Mouse (Mus musculus) embryonic facial prominence, embryonic 15.5 days (tissue): Measurements from ENCODE around the gene Shoc2. TPM values are rescaled to one million over a fixed set of nuclear protein-coding genes. Genes with fewer than 3 reads are reported as not detected.

Experiments
- ATAC-seq: fragments of 200-750 bp; cut with Nextera tagmentation; 2 replicates; pipeline ENCODE4 v1.8.0; 2017; ENCODE audit warnings: low read depth, moderate TSS enrichment; ENCODE audit not compliant: insufficient number of reproducible peaks, low FRiP score, low TSS enrichment
- H3K27ac ChIP-seq: fragments of 300-500 bp; sonication (generic); replicated peaks from 2 replicates; pipeline ENCODE4 v1.5.1; 2015; ENCODE audit warnings: mild to moderate bottlenecking, inconsistent platforms
- H3K27me3 ChIP-seq: fragments of 300-500 bp; sonication (generic); 2 replicates; pipeline ENCODE4 v1.6.1; 2015; ENCODE audit warnings: inconsistent platforms
- H3K36me3 ChIP-seq: fragments of 300-500 bp; sonication (generic); 2 replicates; pipeline ENCODE4 v1.6.1; 2015; ENCODE audit warnings: mild to moderate bottlenecking, inconsistent platforms
- H3K4me1 ChIP-seq: fragments of 300-500 bp; sonication (generic); 2 replicates; pipeline ENCODE4 v1.6.1; 2015; ENCODE audit warnings: inconsistent platforms
- H3K4me2 ChIP-seq: fragments of 300-500 bp; sonication (generic); replicated peaks from 2 replicates; pipeline ENCODE4 v1.6.1; 2015; ENCODE audit warnings: mild to moderate bottlenecking, inconsistent platforms
- H3K4me3 ChIP-seq: fragments of 300-500 bp; sonication (generic); replicated peaks from 2 replicates; pipeline ENCODE4 v1.5.1; 2015; ENCODE audit warnings: mild to moderate bottlenecking, inconsistent platforms
- H3K9ac ChIP-seq: fragments of 300-500 bp; sonication (generic); 2 replicates; pipeline ENCODE4 v1.6.1; 2015; ENCODE audit warnings: inconsistent platforms
- H3K9me3 ChIP-seq: fragments of 300-500 bp; sonication (generic); replicated peaks from 2 replicates; pipeline ENCODE4 v1.6.1; 2016; ENCODE audit warnings: inconsistent platforms
- WGBS: fragments of 180-500 bp; shearing (Covaris S2); methylation state at CpG from one replicate; pipeline ENCODE4 v1.1.7; 2015; 5-methylcytosine and 5-hydroxymethylcytosine counted together
- polyA plus RNA-seq: library from polyadenylated mRNA; unstranded; fragments of >200 nt; fragmentation: Nextera tagmentation; extraction: Ambion mirVana; gene quantifications from 2 replicates; pipeline ENCODE4 v1.2.1, GENCODE M21; 2015

The Shoc2 gene
- polyA plus RNA-seq, 1 experiment from 2014 or later: 48.0 TPM

DNA sequence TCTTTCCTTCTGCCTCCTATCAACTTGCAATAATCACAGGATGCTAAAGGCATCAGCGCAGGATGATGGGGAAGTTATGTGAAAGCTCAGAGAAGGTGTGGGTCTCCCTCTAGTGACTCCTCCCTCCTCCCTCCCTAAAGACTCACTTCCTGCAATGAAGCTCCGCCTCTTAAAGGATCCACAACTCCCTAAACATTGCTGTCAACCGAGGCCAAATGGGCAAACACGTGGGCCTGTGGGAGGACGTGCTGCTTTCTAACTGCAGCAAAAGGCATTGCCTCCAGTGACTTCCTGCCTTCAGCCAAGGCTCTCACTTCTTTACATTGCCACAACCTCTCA is 96.9 kb downstream of the Shoc2 start:
- Histone ChIP-seq H3K36me3 (0 out of 2 replicates have a peak, but pooled peaks cover under 1% of the 10 kb centered on the region), H3K9ac (no peak overlapping the region), H3K4me3 (no peak overlapping the region), H3K9me3 (no peaks in the 10 kb centered on the region), H3K27ac (no peak overlapping the region), H3K27me3 (peaks cover 22% of the 10 kb centered on the region), H3K4me1 (peaks cover 17% of the 10 kb centered on the region), H3K4me2 (no peak overlapping the region)
- 33% methylated on average over 5 of the region's 5 CpGs for WGBS
- no peak for ATAC-seq

GRCm38 (mm10) chr19:54043851-54044250 is 99.7 kb downstream of the Shoc2 start, which contains the start of gene Adra2a:
TSS of gene Adra2a (plus strand) at chr19:54044151.
- Histone ChIP-seq H3K36me3 (no peaks in the 10 kb centered on the region), H3K27ac (0 out of 2 replicates have a peak within 1 kb of the TSS, but pooled peaks have one; percentile 58), H3K9ac (peak within 1 kb of the TSS; percentile 21; the same call in 1 of the 2 replicates), H3K27me3 (peaks cover 50% of the 10 kb centered on the region), H3K4me3 (peak within 1 kb of the TSS; percentile 57), H3K9me3 (no peaks in the 10 kb centered on the region), H3K4me1 (peaks cover 41% of the 10 kb centered on the region), H3K4me2 (peak within 1 kb of the TSS; percentile 99)
- ATAC-seq: no peak
- WGBS: 70% methylated on average over 5 of the region's 5 CpGs

DNA sequence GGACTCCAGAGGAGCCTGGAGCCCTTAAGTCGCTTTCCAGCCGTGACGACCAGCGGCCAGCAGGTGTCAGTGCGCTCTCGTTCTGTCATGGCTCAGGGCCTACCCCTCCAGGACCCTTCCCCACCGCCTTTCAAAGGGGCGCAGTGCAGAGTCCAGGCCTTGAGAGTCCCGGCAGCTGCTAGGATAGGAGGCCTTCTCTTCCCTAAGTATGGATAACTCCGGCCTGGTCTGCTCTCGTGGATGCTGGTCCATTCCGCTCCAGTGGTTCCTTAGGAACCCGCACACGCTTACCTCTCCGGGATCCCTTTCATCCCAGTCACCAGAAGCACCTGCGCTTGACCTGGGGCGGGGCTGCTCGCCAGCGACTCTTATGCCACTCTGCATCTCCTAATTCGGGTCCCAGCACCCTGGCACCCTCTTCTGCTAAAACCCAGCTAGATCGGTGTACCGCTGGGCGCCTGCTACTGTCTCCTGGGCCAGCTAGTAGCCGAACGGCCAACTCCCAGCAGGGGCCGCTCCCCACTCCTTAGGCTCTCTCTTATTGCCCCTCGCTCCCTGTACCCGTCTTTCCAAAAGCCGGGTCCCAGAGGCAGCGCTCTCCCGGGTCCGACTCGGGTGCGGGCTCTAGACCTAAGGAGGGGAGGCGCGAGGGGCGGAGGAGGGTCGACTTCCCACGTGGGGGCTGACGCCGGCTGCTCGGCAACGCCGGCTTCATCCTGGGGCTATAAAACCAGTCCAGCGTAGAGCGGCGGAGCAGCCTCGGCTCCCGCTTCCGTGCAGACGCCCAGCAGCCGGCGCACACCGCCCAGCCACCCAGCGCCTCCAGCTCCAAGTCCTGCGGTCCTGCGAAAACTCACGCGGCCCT is 100.6 kb downstream of the Shoc2 start:
- Histone ChIP-seq H3K9me3 (no peaks in the 10 kb centered on the region), H3K4me1 (peaks cover 41% of the 10 kb centered on the region), H3K36me3 (no peaks in the 10 kb centered on the region), H3K9ac (peak overlapping the region; percentile 47), H3K4me2 (peak overlapping the region; percentile 99), H3K4me3 (peak overlapping the region; percentile 57), H3K27ac (peak overlapping the region; percentile 58; the same call in 1 of the 2 replicates), H3K27me3 (peaks cover 59% of the 10 kb centered on the region)
- peak; percentile 79 for ATAC-seq
- under 1% methylated on average over 59 of the region's 59 CpGs for WGBS

- H3K27me3 ChIP-seq: peaks cover 64% of the 10 kb centered on the region
- 2% methylated on average over 29 of the region's 29 CpGs for WGBS
- H3K36me3 ChIP-seq: no peaks in the 10 kb centered on the region
- H3K4me3 ChIP-seq: peak overlapping the region; percentile 57
- no peak for ATAC-seq
- H3K4me2 ChIP-seq: peak overlapping the region; percentile 99
- peak overlapping the region; percentile 58; the same call in 1 of the 2 replicates for H3K27ac ChIP-seq
- H3K9ac ChIP-seq: peak overlapping the region; percentile 47
- H3K4me1 ChIP-seq: peaks cover 41% of the 10 kb centered on the region
- H3K9me3 ChIP-seq: no peaks in the 10 kb centered on the region
Observed at GRCm38 (mm10) chr19:54045412-54045811, 101.3 kb downstream of the Shoc2 start.

- peaks cover 69% of the 10 kb centered on the region for H3K27me3 ChIP-seq
- ATAC-seq: no peak
- H3K4me1 ChIP-seq: peaks cover 41% of the 10 kb centered on the region
- no peaks in the 10 kb centered on the region for H3K9me3 ChIP-seq
- no peaks in the 10 kb centered on the region for H3K36me3 ChIP-seq
- H3K9ac ChIP-seq: peak overlapping the region; percentile 21
- H3K4me2 ChIP-seq: peak overlapping the region; percentile 99
- H3K4me3 ChIP-seq: peak overlapping the region; percentile 57
- WGBS: 2% methylated on average over 55 of the region's 55 CpGs
- no peak overlapping the region; the same call in 1 of the 2 replicates for H3K27ac ChIP-seq
Observed at GRCm38 (mm10) chr19:54045931-54046683, 102.0 kb downstream of the Shoc2 start.

DNA sequence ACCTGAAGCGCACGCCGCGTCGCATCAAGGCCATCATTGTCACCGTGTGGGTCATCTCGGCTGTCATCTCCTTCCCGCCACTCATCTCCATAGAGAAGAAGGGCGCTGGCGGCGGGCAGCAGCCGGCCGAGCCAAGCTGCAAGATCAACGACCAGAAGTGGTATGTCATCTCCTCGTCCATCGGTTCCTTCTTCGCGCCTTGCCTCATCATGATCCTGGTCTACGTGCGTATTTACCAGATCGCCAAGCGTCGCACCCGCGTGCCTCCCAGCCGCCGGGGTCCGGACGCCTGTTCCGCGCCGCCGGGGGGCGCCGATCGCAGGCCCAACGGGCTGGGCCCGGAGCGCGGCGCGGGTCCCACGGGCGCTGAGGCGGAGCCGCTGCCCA is 102.6 kb downstream of the Shoc2 start:
- WGBS: under 1% methylated on average over 46 of the region's 46 CpGs
- H3K9ac ChIP-seq: no peak overlapping the region; the same call in 1 of the 2 replicates
- peaks cover 75% of the 10 kb centered on the region for H3K27me3 ChIP-seq
- no peak for ATAC-seq
- H3K4me2 ChIP-seq: peak overlapping the region; percentile 99
- H3K9me3 ChIP-seq: no peaks in the 10 kb centered on the region
- H3K4me1 ChIP-seq: peaks cover 41% of the 10 kb centered on the region
- no peaks in the 10 kb centered on the region for H3K36me3 ChIP-seq
- H3K4me3 ChIP-seq: peak overlapping the region; percentile 57
- H3K27ac ChIP-seq: no peak overlapping the region

DNA sequence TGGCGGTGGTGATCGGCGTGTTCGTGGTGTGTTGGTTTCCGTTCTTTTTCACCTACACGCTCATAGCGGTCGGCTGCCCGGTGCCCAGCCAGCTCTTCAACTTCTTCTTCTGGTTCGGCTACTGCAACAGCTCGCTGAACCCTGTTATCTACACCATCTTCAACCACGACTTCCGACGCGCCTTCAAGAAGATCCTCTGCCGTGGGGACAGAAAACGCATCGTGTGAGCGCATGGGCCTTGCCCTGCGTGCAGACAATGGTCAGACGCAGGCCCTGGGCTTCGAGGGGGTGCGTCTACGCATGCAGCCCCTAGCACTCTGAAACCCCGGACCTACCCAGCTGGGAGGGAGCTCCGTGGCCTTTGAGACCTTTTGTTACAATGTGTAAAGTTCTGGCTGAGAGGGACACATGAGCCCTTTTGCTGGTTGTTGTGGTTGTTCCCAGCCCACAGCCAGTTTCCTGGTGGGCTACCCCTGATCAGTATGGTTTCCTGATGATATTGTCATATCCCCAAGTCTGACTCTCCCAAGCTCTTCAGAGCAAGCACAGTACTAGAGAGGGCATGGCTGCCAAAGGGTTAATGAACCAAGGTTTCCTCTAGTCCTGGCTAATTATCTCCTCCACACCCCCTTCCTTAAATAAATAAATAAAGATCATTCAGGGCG is 103.4 kb downstream of the Shoc2 start:
- H3K36me3 ChIP-seq: no peaks in the 10 kb centered on the region
- 3% methylated on average over 27 of the region's 27 CpGs for WGBS
- no peaks in the 10 kb centered on the region for H3K9me3 ChIP-seq
- H3K27ac ChIP-seq: no peak overlapping the region
- H3K9ac ChIP-seq: no peak overlapping the region
- peaks cover 41% of the 10 kb centered on the region for H3K4me1 ChIP-seq
- H3K4me2 ChIP-seq: peak overlapping the region; percentile 99
- H3K4me3 ChIP-seq: peak overlapping the region; percentile 57
- peaks cover 81% of the 10 kb centered on the region for H3K27me3 ChIP-seq
- ATAC-seq: no peak

GRCm38 (mm10) chr19:54048161-54048885 is 104.2 kb downstream of the Shoc2 start:
- Histone ChIP-seq H3K9ac (no peak overlapping the region), H3K36me3 (no peaks in the 10 kb centered on the region), H3K27ac (no peak overlapping the region), H3K4me3 (peak overlapping the region; percentile 57), H3K27me3 (peaks cover 82% of the 10 kb centered on the region), H3K9me3 (no peaks in the 10 kb centered on the region), H3K4me1 (peaks cover 41% of the 10 kb centered on the region), H3K4me2 (peak overlapping the region; percentile 99)
- no peak for ATAC-seq
- 8% methylated on average over 13 of the region's 13 CpGs for WGBS

GRCm38 (mm10) chr19:54051651-54052050 is 107.5 kb downstream of the Shoc2 start:
- Histone ChIP-seq H3K9ac (no peak overlapping the region), H3K27me3 (peaks cover 56% of the 10 kb centered on the region), H3K27ac (no peak overlapping the region), H3K9me3 (no peaks in the 10 kb centered on the region), H3K36me3 (no peaks in the 10 kb centered on the region), H3K4me2 (no peak overlapping the region), H3K4me3 (no peak overlapping the region), H3K4me1 (peaks cover 18% of the 10 kb centered on the region)
- no peak for ATAC-seq
- WGBS: 63% methylated on average over 4 of the region's 4 CpGs

- Histone ChIP-seq H3K4me3 (no peak overlapping the region), H3K36me3 (no peaks in the 10 kb centered on the region)
- WGBS: 64% methylated on average over 5 of the region's 5 CpGs
Observed at GRCm38 (mm10) chr19:54055845-54056244, 111.7 kb downstream of the Shoc2 start.

More at GRCm38 (mm10) chr19:54055845-54056244, 111.7 kb downstream of the Shoc2 start:
- no peak overlapping the region for H3K9ac ChIP-seq
- ATAC-seq: no peak
- no peak overlapping the region for H3K4me2 ChIP-seq
- H3K27ac ChIP-seq: no peak overlapping the region
- no peaks in the 10 kb centered on the region for H3K9me3 ChIP-seq
- peaks cover 19% of the 10 kb centered on the region for H3K27me3 ChIP-seq
- H3K4me1 ChIP-seq: no peaks in the 10 kb centered on the region
